Mouse (Mus musculus): ENCODE data around the gene Pgbd5. TPM values are rescaled to one million over a fixed set of nuclear protein-coding genes. Genes with fewer than 3 reads are reported as not detected.

The Pgbd5 gene
- polyA plus RNA-seq, 1 experiment = 20.0 TPM

- no peak overlapping the region for H3K27ac ChIP-seq (ENCODE audit: control insufficient read depth, insufficient read depth, low read depth, low read length)
- no peaks in the 10 kb centered on the region for H3K27me3 ChIP-seq (ENCODE audit: control insufficient read depth, insufficient read depth, low read length)
- H3K4me1 ChIP-seq (ENCODE audit: control insufficient read depth, insufficient read depth, low read length) = peaks cover 2% of the 10 kb centered on the region; the same call in 1 of the 2 replicates
- TF ChIP-seq POLR2A (IDR thresholded peaks at IDR 0.05; ENCODE audit: control insufficient read depth, low read depth, low read length) = no peak
- TF ChIP-seq CTCF (IDR thresholded peaks at IDR 0.05; ENCODE audit: control insufficient read depth, insufficient read depth, insufficient replicate concordance, low read depth, low read length) = peak; percentile 30; the same call in 1 of the 2 replicates
- H3K4me3 ChIP-seq (ENCODE audit: control insufficient read depth, low read depth, low read length) = no peak overlapping the region
- H3K36me3 ChIP-seq (ENCODE audit: control insufficient read depth, insufficient read depth, low read length) = no peaks in the 10 kb centered on the region
Observed at GRCm38 (mm10) chr8:124450192-124450895, 10.9 kb upstream of the Pgbd5 start.

- Histone ChIP-seq H3K27me3 (ENCODE audit: control insufficient read depth, insufficient read depth, low read length) (no peaks in the 10 kb centered on the region), H3K4me1 (ENCODE audit: control insufficient read depth, insufficient read depth, low read length) (peaks cover 2% of the 10 kb centered on the region; the same call in 1 of the 2 replicates), H3K4me3 (ENCODE audit: control insufficient read depth, low read depth, low read length) (no peak overlapping the region), H3K27ac (ENCODE audit: control insufficient read depth, insufficient read depth, low read depth, low read length) (no peak overlapping the region), H3K36me3 (ENCODE audit: control insufficient read depth, insufficient read depth, low read length) (no peaks in the 10 kb centered on the region)
- no peak for TF ChIP-seq CTCF (IDR thresholded peaks at IDR 0.05; ENCODE audit: control insufficient read depth, insufficient read depth, insufficient replicate concordance, low read depth, low read length)
Observed at GRCm38 (mm10) chr8:124448962-124449670, 9.7 kb upstream of the Pgbd5 start.

GRCm38 (mm10) chr8:124436741-124437140 lies 2.7 kb downstream of the Pgbd5 start:
- TF ChIP-seq POLR2A (IDR thresholded peaks at IDR 0.05; ENCODE audit: control insufficient read depth, low read depth, low read length) (no peak), CTCF (IDR thresholded peaks at IDR 0.05; ENCODE audit: control insufficient read depth, insufficient read depth, insufficient replicate concordance, low read depth, low read length) (no peak)
- Histone ChIP-seq H3K4me3 (ENCODE audit: control insufficient read depth, low read depth, low read length) (no peak overlapping the region), H3K4me1 (ENCODE audit: control insufficient read depth, insufficient read depth, low read length) (peaks cover 8% of the 10 kb centered on the region), H3K27me3 (ENCODE audit: control insufficient read depth, insufficient read depth, low read length) (no peaks in the 10 kb centered on the region), H3K27ac (ENCODE audit: control insufficient read depth, insufficient read depth, low read depth, low read length) (no peak overlapping the region), H3K36me3 (ENCODE audit: control insufficient read depth, insufficient read depth, low read length) (no peaks in the 10 kb centered on the region)

- Histone ChIP-seq H3K27me3 (ENCODE audit: control insufficient read depth, insufficient read depth, low read length) (no peaks in the 10 kb centered on the region), H3K4me1 (ENCODE audit: control insufficient read depth, insufficient read depth, low read length) (peaks cover 8% of the 10 kb centered on the region), H3K36me3 (ENCODE audit: control insufficient read depth, insufficient read depth, low read length) (no peaks in the 10 kb centered on the region), H3K27ac (ENCODE audit: control insufficient read depth, insufficient read depth, low read depth, low read length) (no peak overlapping the region), H3K4me3 (ENCODE audit: control insufficient read depth, low read depth, low read length) (no peak overlapping the region)
- no peak for TF ChIP-seq POLR2A (IDR thresholded peaks at IDR 0.05; ENCODE audit: control insufficient read depth, low read depth, low read length)
- TF ChIP-seq CTCF (IDR thresholded peaks at IDR 0.05; ENCODE audit: control insufficient read depth, insufficient read depth, insufficient replicate concordance, low read depth, low read length) = no peak
Observed at GRCm38 (mm10) chr8:124435707-124436243, 3.7 kb downstream of the Pgbd5 start.

- no peak for TF ChIP-seq POLR2A (IDR thresholded peaks at IDR 0.05; ENCODE audit: control insufficient read depth, low read depth, low read length)
- Histone ChIP-seq H3K36me3 (ENCODE audit: control insufficient read depth, insufficient read depth, low read length) (no peaks in the 10 kb centered on the region), H3K27me3 (ENCODE audit: control insufficient read depth, insufficient read depth, low read length) (no peaks in the 10 kb centered on the region), H3K4me1 (ENCODE audit: control insufficient read depth, insufficient read depth, low read length) (peaks cover 8% of the 10 kb centered on the region), H3K4me3 (ENCODE audit: control insufficient read depth, low read depth, low read length) (no peak overlapping the region), H3K27ac (ENCODE audit: control insufficient read depth, insufficient read depth, low read depth, low read length) (no peak overlapping the region)
Observed at GRCm38 (mm10) chr8:124435170-124435569, 4.3 kb downstream of the Pgbd5 start.

- no peak for TF ChIP-seq POLR2A (IDR thresholded peaks at IDR 0.05; ENCODE audit: control insufficient read depth, low read depth, low read length)
- TF ChIP-seq CTCF (IDR thresholded peaks at IDR 0.05; ENCODE audit: control insufficient read depth, insufficient read depth, insufficient replicate concordance, low read depth, low read length) = no peak
- Histone ChIP-seq H3K27ac (ENCODE audit: control insufficient read depth, insufficient read depth, low read depth, low read length) (no peak overlapping the region), H3K27me3 (ENCODE audit: control insufficient read depth, insufficient read depth, low read length) (no peaks in the 10 kb centered on the region), H3K4me1 (ENCODE audit: control insufficient read depth, insufficient read depth, low read length) (peaks cover 8% of the 10 kb centered on the region), H3K4me3 (ENCODE audit: control insufficient read depth, low read depth, low read length) (peak overlapping the region; percentile 66), H3K36me3 (ENCODE audit: control insufficient read depth, insufficient read depth, low read length) (no peaks in the 10 kb centered on the region)
Observed at GRCm38 (mm10) chr8:124434126-124434790, 5.2 kb downstream of the Pgbd5 start.
